Mouse (Mus musculus): ENCODE measurements around the gene Hist1h2ah.

DNA sequence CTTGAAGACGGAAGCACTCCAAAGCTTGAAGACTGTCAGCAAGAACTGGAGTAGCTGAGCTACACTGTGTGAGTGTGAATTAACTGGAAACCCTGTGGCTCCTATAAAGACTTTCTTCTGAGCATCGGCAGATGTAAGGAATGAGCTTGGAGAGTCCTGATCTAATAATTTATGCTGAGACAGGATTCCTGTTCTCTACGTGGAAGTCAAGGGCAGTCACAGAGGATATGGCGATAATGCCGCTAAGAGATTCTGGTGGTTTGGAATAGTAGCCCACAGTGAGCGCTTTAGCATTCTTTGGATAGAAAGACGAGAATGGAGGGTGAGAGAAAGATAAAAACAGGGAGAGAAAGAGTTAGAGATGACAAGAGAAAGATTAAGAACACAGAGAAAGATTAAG lies 27.5 kb downstream of the Hist1h2ah start:
- no peak for TF ChIP-seq POLR2A (IDR thresholded peaks at IDR 0.05; ENCODE audit: low read depth, low read length)
- no peak for TF ChIP-seq CTCF (conservative IDR thresholded peaks at IDR 0.05; ENCODE audit: insufficient read depth, insufficient read length, low read depth, low read length)

All from kidney, adult 2 months (tissue).